Mouse (Mus musculus): ENCODE results near the gene Faap100. TPM values are rescaled to one million over a fixed set of nuclear protein-coding genes. Genes with fewer than 3 reads are reported as not detected.

Faap100 gene
- total RNA-seq, 2 experiments from 2014 or later, result 10.6 to 11.7 TPM

DNA sequence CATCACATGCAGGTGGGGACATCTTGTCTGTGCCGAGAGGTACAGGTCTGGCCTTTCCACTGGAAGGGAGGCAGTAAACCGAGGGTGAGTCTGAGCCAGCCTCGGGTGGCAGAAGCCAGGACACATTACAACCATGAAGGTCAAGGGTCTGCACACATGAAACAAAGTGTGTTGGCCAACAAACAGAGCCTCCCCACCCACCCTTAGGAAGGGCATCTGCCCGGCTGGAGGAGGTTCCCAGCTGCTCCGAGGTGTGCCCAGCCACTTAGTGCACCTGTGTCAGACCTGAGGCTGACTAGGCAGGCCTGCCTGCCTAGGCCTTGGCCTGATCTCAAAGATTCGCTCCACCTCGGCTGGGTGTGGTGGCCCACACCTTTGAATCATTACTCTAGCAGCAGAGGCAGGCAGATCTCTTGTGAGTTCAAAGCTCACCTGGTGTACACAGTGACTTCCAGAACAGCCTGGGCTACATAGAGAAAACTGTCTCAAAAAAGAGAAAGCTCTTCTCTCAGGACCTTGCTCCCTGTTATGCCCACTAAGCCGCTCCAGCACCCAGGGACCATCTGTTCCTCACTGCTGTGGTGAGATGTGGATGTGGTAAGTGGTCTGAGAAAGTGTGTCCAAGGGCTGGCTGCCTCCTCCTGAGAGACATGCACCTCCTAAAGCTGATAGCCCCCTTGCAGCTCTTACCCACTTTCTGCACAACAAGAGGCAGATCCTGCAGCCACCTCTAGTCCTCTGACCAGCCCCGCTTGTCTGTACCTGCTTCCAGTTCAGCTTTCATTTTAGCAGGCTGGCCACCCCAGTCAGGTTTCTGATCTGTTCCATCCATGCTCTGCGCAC lies 27.1 kb downstream of the Faap100 start:
- peak in 1 of 2 experiments; percentile 40 for DNase-seq

DNA sequence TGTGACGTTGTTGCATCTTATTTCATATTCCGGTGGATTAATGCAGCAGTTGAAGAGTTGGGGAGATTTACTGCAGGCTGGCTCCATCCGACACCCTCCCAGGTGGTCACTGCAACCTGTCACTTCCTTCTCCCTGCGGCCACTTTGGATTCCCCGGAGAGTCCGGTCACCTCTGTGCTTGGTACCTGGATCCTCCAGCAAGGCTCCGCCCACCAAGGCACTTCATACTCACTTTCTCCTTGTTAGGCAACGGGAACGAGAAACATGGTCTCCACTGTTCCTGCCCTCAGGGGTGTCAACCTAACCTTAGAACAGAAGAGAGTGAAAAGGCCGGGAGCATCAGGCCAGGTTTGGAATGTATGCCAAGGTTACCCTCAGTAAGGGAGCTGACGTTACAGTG lies 27.9 kb downstream of the Faap100 start:
- peak; percentile 53 to 68 for DNase-seq

GRCm38 (mm10) chr11:120349986-120350702 lies 28.4 kb downstream of the Faap100 start:
- DNase-seq, result peak; percentile 94 to 97

DNA sequence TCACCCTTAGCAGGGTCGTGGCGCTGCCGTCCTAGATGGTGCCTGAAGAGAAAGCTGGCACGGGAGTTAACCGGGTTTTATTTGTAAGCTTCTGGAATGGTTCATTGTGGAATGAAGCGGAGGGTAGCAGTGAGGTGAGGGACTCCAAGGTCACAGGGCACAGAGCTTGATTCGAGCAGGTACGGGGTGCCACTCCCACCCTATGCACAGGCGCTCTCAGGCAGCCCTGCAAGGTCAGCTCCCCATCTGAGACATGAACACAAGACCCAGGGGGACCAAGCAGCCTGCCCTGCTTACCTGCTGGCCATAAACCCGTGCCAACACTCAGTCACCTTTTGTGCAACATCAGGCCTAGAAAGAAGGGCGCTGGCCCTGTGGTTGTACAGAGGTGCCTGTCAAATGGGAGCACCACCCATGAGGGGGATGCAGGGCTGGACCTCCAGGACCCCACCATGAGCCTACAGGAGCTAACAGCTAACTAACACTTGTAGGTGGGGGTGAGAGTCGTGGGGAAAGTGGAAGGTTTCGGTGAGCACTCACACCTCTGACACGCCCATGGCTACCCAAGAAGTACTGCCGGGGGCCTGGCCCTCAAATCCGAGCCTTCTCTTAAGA lies 29.1 kb downstream of the Faap100 start:
- DNase-seq, result peak; percentile 56 to 86

DNA sequence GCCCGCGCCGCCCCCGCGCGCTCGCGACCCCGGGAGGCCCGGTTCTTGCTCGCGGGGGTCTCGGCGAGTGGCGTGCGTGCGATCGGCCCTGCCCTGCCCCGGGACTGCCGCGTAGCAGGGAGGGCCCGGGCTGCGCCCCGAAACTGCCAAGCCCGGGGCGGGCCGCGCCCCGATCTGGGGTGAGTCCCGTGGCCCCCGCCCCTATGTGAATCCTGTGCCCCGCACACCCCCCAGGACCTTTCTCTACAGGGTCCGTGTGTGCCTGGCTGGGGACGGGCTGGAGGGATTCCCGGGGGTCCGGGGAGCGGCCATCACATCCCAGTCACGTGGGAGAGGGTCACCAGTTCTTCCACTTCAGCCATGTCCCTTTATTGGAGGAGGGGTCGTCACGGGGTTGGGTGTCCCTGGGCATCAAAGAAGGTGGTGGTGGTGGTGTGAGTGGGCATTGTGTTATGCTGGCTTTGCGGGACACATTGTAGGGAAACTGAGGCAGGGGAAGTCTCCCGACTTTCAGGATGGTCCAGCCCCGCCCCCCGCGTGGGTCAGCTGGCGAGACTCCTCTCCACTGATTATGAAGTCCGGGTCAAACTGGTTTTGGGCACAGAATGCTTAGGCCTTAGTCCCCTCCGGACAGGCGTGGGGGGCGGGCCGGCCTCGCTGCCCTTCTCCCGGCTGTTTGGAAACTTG lies 29.7 kb downstream of the Faap100 start:
- DNase-seq, result peak in 1 of 2 experiments; percentile 74

DNA sequence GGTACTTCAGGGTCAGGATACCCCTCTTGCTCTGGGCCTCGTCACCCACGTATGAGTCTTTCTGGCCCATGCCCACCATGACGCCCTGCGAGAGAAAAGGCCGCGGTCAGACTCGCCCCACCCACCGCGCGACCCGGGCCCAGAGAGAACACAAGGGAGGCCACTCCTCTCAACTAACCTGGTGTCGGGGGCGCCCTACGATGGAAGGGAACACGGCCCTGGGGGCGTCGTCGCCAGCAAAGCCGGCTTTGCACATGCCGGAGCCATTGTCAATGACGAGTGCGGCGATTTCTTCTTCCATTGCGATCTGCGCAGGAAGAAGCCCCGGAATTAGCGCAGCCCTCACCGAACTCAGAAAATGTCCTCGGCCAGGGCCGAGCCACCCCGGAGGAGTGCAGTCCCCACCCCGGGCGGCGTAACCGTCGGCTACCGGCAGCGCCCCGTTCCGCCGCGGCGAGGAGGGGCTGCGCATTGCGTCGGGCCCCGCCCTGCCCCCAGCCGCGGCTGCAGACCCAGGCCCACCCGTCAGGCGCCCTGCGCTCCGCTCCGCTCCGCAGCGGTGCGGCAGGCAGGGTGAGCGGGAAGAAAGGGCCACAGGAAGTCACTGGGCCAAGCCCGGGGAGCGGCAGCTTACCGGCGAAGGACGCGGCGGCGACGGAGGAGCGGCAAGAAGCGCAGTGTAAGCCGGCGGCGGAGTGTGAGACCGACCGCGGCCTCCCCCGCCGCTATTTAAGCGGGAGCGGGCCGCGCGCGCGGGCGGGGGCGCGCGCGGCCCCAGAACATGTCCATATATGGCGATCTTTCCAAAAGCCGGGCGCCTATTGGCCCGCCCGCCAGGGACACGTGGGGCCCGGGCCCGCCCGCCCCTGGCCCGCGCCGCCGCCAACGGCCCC lies 30.5 kb downstream of the Faap100 start, which contains the start of gene Actg1:
Gene Actg1 (minus strand): TSS at position 752 of the 893 bp plus-strand sequence.
- DNase-seq, result peak; percentile 88 to 93

DNA sequence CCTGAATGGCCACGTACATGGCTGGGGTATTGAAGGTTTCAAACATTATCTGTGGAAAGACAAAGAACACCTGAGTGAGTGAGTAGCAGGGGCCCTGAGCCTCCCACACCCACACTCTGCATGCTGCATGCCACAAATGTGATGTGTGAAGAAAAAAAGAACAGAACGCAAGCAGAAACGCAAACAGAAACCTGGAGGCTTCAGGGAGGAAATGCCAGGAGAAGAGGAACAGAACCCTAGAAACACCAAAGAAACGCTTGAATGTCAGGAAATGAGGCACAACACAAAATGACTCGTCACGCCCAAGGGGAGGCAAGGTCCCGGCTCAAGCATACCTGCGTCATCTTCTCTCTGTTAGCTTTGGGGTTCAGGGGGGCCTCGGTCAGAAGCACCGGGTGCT lies 31.3 kb downstream of the Faap100 start:
- peak; percentile 42 to 62 for DNase-seq

GRCm38 (mm10) chr11:120346383-120347034 lies 32.1 kb downstream of the Faap100 start:
- peak; percentile 11 to 46 for DNase-seq

DNA sequence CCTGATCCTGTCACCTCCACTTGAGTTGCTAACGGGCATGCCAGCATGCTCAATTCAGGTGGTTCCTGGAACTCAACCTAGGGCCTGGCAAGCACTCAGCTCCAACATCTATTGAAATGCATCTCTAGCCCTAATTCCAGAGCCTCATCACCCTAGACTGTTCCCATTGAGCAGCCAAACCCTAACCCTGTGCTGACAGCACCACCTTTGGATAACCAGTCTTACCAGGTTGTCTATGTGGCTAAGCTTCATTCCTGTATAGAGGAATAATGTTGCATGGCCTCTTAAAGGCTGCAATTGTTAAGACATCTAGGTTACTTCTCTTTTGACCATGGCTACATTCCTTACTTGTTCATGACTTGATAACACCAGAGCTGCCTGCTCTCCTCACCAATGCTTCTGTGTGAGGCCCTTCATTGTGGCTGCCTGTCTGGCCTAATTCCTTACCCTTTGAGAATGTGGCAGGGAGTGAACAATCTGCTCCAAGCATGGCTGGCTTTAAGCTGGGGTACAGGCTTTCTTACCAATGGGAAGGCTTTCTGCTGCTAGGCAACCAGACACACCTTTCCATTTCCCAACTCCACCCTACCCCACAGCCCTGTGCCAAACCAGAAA lies 33.4 kb downstream of the Faap100 start:
- DNase-seq, result peak; percentile 33 to 47

DNA sequence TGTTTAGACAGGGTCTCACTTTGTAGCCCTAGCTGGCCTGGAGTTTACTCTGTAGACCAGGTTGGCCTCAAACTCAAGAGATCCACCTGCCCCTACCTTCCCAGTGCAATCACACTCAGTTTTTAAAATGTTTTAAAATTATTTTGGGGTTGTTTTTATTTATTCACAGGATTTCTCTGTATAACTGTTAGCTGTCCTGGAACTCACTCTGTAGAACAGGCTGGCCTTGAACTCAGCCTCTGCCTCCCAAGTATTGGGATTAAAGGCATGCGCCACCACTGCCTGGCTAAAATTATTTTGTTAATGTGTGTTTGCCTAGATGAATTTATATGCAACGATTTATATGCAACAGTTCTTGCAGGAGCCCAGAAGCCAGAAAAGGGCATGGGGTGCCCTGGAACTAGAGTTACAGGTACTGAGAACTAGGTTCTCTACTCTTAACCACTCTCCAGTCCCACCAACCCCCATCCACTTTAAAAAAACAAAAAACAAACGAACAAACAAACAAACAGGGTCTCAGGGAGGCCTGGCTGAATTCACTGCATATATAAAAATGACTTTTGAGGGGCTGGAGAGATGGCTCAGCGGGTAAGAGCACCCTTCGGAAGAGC lies 34.1 kb downstream of the Faap100 start:
- DNase-seq, result peak; percentile 1 to 10

DNA sequence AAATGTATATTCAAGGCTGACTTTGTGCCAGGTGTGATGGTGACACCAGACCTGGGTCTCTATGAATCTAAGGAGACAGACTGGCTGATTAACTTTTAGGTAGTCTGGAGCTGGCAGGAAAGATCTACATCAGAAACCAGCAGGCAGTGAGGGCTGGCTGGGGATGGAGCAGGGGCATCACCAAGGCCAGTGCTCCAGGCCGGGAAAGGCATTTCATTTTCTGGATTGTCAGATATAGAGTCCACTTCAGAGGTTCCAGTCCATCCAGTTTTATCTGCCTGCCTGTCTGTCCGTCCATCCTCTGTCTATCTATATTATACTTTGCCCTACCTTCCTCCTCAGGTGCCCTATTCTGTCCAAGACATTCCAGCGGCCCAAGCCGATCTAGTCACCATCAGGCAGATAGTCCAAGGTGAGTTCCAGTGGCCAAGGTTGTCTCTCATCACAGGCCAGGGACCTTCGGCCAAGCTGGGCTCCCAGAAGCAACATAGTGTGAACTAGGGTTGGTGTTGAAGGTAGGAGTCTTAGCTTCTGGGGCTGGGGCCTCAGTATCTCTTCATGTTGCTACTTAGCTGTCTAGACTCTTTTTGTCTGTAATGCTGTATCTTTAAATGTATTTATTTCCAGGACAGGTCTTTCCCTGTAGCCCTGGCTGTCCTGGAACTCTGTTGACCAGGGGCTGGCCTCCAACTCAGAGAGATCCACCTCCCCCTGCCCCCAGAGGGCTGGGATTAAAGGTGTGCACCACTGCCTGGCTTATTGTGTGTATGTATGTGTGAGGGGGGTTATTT lies 34.9 kb downstream of the Faap100 start:
- peak in 1 of 2 experiments; percentile 7 for DNase-seq

GRCm38 (mm10) chr11:120342656-120343160 lies 35.9 kb downstream of the Faap100 start:
- DNase-seq, result no peak

DNA sequence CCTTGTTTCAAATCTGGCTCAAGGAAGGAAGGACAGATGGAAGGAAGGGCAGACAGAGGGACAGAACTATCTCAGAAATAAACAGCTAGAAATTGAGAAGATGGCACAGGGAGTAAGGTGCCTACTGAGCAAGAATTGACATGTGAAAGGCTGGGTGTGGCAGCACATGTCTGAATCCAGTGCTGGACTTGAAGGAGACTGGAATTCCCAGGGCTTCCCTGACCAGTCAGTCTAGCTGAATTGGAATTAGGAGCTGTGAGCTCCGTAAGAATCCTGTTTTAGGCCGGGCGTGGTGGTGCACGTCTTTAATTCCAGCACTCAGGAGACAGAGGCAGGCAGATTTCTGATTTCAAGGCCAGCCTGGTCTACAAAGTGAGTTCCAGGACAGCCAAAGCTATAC lies 36.9 kb downstream of the Faap100 start:
- DNase-seq, result no peak

GRCm38 (mm10) chr11:120339978-120340513 lies 38.5 kb downstream of the Faap100 start:
- no peak for DNase-seq

- DNase-seq, result no peak
These were observed 39.8 kb downstream of the Faap100 start for GRCm38 (mm10) chr11:120338786-120339185.

GRCm38 (mm10) chr11:120337447-120337846 lies 41.1 kb downstream of the Faap100 start:
- no peak for DNase-seq

DNA sequence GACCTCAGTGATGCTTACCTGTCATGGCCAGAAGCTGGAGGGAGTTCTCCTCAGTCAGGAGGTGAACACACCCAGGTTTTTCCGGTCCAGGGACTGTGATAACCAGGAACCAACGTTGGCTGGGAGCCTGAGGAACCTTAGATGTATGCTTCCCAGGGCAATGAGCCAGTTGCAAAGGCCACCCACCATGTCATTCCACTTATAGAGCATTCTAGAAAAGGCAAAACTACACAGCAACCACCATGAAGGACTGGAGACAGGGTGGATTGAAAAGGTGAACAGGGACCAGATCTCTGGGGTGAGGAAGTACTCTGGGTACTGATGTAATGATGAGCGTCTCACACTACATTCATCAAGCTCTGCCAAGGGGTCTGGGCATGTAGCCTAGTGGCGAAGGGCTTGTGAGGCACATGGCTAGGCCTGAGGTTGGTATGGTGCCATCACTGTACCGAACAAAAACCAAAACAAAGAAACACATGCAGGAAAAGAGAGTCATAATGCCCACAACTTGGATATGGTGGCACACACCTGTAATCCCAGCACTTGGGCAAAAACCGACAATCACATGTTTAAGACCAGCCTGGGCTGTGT lies 43.0 kb downstream of the Faap100 start:
- peak in 1 of 2 experiments; percentile 14 for DNase-seq

- DNase-seq, result no peak
These were observed 58.4 kb downstream of the Faap100 start for GRCm38 (mm10) chr11:120320156-120320555.
